Mouse (Mus musculus): ENCODE results near the gene Mrs2. TPM values are rescaled to one million over a fixed set of nuclear protein-coding genes. Genes with fewer than 3 reads are reported as not detected.

Mrs2 gene
- 19.8 and 24.2 TPM in 2 replicates for total RNA-seq (2015)
- total RNA-seq (2017) = 8.8 and 11.4 TPM in 2 replicates

- ATAC-seq (ENCODE audit: poor library complexity, severe bottlenecking) = peak; percentile 87
Measured at GRCm38 (mm10) chr13:25019793-25020539, at the start of gene Mrs2. Mrs2 (minus strand) TSS chr13:25020379.

DNA sequence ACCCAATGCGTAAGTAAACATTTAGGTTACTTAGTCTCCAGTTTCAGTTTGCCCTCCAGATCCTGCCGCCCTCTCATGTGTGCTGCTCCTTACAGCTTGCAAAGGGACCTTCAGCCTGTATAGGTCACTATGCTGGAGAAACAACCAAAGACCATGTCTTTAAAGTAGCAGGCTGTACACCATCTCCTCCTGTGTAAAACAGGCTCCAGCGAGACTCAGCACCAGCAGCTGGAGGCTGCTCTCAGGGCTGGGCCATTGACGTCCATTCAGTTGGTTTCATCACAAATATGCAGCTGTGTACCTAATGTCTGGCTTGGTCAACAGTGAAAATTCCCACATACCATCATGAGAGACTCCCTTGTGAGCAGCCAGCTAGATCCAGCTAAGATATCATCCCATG is 49.6 kb upstream of the Mrs2 start:
- ATAC-seq (ENCODE audit: poor library complexity, severe bottlenecking) = no peak

GRCm38 (mm10) chr13:25067183-25067582 is 47.0 kb upstream of the Mrs2 start:
- ATAC-seq (ENCODE audit: poor library complexity, severe bottlenecking) = no peak

GRCm38 (mm10) chr13:25066659-25067058 is 46.5 kb upstream of the Mrs2 start:
- ATAC-seq (ENCODE audit: poor library complexity, severe bottlenecking) = no peak

DNA sequence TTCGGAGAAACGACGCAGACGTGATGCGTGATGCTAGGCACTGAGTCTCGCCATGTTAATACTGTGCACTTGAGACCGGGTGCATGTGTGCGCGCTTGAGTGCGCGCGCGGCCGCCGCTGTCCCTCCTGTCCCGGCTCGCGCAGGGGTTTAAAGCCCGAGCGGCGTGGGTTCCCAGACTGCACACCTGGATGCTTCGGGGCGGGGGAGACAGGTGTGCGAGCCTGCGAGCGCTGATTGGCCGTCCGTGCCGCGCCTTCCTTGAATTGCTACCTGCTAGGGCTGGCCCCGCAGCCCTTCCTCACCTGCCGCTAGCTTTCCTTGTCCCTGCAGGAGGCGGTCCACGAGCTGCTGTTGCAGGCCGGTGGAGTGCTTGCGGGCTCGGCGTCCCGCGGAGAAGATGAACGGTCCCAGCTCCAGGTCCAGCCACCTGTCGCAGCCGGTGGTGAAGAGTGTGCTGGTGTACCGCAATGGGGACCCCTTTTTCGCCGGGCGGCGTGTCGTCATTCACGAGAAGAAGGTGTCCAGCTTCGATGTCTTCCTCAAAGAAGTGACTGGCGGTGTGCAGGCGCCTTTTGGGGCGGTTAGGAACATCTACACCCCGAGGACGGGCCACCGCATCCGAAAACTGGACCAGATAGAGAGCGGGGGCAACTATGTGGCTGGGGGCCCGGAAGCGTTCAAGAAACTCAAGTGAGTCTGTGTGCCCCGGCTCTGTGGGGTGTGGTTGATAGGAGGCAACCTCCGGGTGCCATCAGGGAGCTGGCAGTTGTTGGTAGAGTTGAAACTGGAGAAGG is 35.9 kb upstream of the Mrs2 start, which contains the start of gene Dcdc2a:
Gene Dcdc2a (plus strand): TSS at position 132 of the 795 bp plus-strand sequence.
- ATAC-seq (ENCODE audit: poor library complexity, severe bottlenecking) = no peak

- no peak for ATAC-seq (ENCODE audit: poor library complexity, severe bottlenecking)
Measured at GRCm38 (mm10) chr13:25055111-25055554, 35.0 kb upstream of the Mrs2 start.

GRCm38 (mm10) chr13:25052671-25053070 is 32.5 kb upstream of the Mrs2 start:
- ATAC-seq (ENCODE audit: poor library complexity, severe bottlenecking) = no peak

GRCm38 (mm10) chr13:25039488-25039887 is 19.3 kb upstream of the Mrs2 start:
- no peak for ATAC-seq (ENCODE audit: poor library complexity, severe bottlenecking)

GRCm38 (mm10) chr13:25027114-25027425 is 6.9 kb upstream of the Mrs2 start:
- ATAC-seq (ENCODE audit: poor library complexity, severe bottlenecking) = no peak

DNA sequence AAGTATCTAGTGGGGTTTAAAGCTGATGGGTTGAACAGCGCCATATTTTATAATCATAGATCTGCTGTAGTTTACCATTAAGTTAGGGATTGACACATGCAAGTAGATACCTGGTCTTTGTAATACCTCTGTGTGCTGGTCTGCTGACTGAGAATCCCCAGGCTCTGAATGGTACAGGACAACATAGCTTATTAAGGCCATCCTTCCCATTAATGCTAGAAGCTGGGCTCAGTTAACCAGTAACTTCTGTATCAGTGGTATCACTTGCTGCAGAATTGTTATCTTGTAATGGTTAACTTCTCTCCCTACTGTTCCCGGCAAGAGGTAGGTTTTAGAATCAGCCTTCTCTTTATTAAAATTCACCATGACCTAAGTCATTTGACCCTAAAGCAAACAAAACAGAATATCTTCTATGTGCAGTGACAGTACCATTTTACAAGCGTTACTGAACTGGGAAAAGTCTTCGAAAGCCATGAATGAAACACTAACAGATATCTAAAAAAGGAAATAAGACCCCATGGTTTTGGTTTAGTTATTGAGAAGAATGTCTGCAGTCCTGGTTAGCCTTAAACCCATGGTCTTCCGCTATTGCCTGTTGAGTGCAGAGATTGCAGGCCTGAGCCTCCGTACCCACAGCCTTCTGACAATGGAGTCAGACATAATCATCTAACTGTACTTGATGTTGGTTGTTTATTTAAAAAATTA is 6.4 kb upstream of the Mrs2 start:
- ATAC-seq (ENCODE audit: poor library complexity, severe bottlenecking) = no peak

GRCm38 (mm10) chr13:25024655-25025054 is 4.5 kb upstream of the Mrs2 start:
- ATAC-seq (ENCODE audit: poor library complexity, severe bottlenecking) = no peak

GRCm38 (mm10) chr13:25023129-25023528 is 3.0 kb upstream of the Mrs2 start:
- no peak for ATAC-seq (ENCODE audit: poor library complexity, severe bottlenecking)

DNA sequence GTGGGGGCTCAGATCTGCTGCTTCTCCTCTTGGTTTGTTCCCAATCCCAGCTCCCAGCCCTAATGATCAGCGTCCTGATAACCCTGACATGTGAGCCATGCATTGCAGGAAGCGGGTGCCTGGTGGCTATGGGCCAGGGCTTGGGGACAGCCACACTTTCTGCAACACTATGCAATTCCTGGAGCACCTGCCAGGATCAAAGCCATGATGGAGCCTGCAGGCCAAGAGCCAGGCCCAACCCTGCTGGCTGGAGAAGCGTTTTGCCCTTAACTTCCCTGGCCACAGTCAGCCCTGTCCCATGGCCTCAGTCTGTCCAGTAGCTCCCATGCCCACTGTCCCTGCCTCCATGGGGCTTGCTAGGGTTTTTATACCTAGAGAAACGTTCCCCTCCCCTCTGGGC is 2.2 kb upstream of the Mrs2 start:
- ATAC-seq (ENCODE audit: poor library complexity, severe bottlenecking) = no peak

GRCm38 (mm10) chr13:25020540-25020892 is 337 bp upstream of the Mrs2 start:
- 0 out of 2 replicates have a peak, but pooled peaks have one; percentile 9 for ATAC-seq (ENCODE audit: poor library complexity, severe bottlenecking)

DNA sequence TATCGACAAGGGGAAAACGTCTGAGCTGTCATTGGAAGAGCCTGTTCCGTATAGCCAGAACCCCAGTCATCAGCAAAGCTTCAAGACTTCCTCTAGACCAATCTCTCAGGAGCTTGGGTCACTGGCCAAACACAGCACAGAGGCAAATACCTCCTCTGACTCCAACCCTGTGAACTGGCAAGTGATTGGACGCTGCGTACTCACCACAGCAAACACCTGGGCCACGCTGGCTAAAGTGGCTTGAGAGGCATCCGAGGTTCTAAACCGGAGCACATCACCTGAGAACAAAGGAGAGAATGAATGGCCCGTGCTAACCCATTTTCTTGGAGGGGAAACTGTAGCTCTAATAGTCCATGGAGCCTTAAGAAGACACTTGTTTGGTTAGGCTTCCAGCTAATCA is 1.9 kb downstream of the Mrs2 start:
- ATAC-seq (ENCODE audit: poor library complexity, severe bottlenecking) = no peak

DNA sequence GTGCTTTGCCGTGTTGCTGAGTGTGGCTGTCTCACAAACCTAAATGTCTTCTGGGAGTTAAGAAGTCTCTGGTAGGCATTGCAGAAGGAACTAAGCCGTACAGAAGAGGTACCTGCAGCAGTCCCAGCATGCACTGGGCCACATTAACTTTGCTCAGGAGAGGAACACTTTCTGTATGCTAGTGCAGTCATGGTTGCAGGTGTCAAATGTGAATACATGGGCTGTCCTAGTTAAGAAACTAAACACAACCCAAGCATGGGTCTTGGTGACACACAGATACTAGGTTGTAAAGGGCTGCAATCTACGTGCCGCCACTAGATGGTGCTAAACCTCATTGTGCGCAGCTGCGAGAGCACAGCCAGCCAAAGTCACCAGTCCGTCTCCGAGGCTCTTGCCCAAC is 13.1 kb downstream of the Mrs2 start:
- ATAC-seq (ENCODE audit: poor library complexity, severe bottlenecking) = 0 out of 2 replicates have a peak, but pooled peaks have one; percentile 27

- ATAC-seq (ENCODE audit: poor library complexity, severe bottlenecking) = no peak
Measured at GRCm38 (mm10) chr13:25002965-25003364, 17.2 kb downstream of the Mrs2 start.

DNA sequence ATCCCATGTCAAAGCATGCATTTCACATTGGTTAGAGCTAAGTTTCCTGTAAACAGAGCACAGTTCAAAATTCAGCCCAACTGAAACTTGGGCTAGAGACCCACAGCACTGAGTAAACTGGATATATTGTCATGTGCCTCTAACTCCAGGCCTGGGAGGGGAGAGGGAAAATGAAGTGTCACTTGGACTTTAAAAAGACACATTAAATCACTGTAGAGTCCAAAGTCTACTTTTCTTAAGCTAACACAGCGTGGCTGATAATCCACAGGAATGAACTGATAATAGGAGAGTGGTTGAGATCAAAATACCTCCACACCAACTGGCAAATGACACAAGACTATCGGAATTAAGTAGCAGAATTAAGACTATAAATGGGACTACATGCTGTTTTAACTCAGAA is 20.6 kb downstream of the Mrs2 start:
- ATAC-seq (ENCODE audit: poor library complexity, severe bottlenecking) = no peak

- no peak for ATAC-seq (ENCODE audit: poor library complexity, severe bottlenecking)
Measured at GRCm38 (mm10) chr13:24993160-24993559, 27.0 kb downstream of the Mrs2 start.

DNA sequence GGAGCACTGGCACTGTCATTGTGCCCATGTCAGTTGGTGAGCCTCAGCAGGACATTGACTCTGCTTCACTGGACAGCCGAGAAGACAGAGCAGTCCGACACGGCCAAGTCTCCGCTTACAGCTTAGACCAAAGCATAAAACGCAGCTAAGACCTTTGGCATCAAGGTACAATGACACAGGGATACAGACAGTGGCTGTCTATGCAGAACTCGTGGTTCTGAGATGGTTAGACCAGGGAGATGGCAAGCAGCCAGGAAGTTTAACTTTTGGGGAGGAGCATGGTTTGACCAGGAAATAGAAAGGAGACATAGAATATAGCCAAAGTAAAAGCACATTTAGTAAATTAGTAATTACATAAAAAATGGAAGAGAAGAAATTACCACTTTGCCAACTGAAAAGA is 31.2 kb downstream of the Mrs2 start:
- no peak for ATAC-seq (ENCODE audit: poor library complexity, severe bottlenecking)

DNA sequence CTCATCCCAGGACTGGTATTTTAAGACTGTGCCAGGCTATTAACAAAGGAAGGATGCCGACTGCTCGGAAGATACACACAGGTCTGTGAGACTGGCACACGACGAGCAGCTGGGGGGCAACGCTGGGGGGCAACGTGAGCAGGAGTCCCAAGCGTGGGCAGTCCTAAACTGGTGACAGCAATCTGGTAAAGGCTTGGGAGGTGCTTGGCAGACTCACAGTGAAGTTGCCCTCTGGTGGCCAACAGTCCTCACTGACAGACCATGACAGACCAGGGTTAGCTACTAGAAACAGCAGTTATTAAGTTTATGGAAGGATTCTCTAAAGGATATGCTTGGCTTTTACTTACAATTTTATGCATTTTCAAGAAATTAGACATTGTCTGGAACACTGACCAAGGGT is 31.8 kb downstream of the Mrs2 start:
- ATAC-seq (ENCODE audit: poor library complexity, severe bottlenecking) = peak; percentile 90

DNA sequence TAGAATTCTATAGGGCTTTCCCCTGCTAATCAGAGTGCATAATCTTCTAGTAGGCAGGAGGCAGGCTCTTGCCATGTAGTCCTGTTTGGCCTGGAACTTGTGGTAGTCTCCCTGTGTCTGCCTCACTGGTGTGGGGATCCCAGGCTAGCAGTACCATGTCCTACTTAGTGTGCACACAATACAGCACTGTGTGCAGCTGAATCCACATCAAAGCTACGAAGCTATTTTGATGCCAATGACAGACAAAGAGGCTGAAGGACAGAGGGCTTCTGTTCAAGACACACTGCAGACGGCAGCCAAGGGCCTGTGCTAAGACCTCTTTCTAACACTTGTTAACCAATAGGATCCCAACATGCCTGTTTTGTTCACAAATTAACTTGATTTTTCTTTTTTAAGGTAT is 34.7 kb downstream of the Mrs2 start:
- ATAC-seq (ENCODE audit: poor library complexity, severe bottlenecking) = no peak

Data from megakaryocyte, adult 5-6 weeks (primary cell).